Mouse (Mus musculus): Measurements from ENCODE around the gene Zwilch. TPM values are rescaled to one million over a fixed set of nuclear protein-coding genes. Genes with fewer than 3 reads are reported as not detected.
"Not testable (repeated sequence)": the region's sequence is repeated elsewhere in the genome, so short reads cannot be mapped to it uniquely, and the experiment has no call there.

Gene Zwilch
- total and polyA plus RNA-seq, 3 experiments: 49.3 to 74.1 (median 72.8) TPM

DNA sequence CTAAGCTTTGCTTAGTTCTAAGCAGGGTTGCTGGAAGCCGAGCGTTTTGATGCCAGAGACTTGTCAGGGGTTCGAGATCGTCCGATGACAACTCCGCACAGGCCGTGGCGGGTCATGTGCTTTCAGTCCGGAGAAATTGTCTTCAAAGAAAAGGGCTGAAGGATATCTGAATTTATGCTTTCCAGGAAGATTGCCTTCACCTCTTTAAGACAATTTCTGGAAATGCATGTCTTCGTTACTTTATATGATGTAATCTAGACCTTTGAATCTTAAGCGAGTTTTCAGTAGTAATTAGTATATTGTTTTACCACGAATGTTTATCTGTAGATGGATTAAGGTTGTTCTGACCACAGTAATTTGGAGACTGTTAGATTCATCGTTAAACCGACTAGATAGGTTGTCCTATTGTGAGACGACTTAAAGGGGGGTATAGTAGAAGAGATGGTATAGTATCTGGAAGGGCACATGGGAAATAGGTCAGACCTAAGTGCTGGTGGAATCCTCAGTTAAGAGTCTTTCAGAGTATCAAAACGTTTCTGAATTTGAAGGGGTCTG is 839 bp upstream of the Zwilch start:
- H3K36me3 ChIP-seq (replicated peaks in 1 of 2; ENCODE audit: control insufficient read depth in 1 of 2, insufficient read depth in 1 of 2, low read length in 1 of 2): peaks cover 36 to 51% of the 10 kb centered on the region in 2 experiments
- peak overlapping the region; percentile 55 for H3K4me2 ChIP-seq (ENCODE audit: insufficient read depth, low read depth, poor library complexity, severe bottlenecking)

DNA sequence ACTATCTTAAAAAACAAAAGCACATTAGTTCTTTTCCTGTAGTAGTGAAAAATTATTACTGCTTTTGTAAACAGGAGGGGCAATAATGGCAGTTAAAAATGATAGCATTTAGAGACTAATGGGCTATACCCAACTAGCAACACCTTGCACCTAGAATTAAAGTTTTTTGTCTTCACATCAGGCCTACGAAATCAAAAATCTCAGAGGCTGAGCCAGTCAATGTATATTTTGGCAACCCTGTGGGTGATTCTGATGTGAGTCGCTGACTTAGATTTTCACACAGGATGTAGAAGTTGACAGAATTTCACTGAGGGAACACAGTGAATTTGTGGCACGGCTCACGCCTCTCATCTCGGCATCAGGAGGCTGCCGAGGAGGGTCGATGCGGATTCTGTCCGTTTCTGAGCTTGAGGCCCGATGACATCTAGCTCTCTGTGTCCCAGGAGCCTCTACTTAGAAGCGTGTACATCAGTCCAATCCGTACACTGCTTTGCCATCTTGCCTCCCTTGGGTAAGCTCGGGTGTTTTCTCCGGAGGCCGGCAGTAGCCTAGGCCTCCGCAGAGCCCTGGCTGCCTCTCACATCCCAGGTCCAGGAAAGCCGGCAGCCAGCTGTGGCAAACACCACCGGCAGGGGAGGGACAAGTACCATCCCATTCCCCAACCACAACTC is 624 bp downstream of the Zwilch start:
- Histone ChIP-seq H3K36me3 (replicated peaks in 1 of 2; ENCODE audit: control insufficient read depth in 1 of 2, insufficient read depth in 1 of 2, low read length in 1 of 2) (peaks cover 26 to 53% of the 10 kb centered on the region in 2 experiments), H3K9ac (ENCODE audit: insufficient read depth, low read depth) (peak overlapping the region; percentile 78), H3K4me2 (ENCODE audit: insufficient read depth, low read depth, poor library complexity, severe bottlenecking) (peak overlapping the region; percentile 98; the same call in 1 of the 2 replicates), H3K9me3 (replicated peaks; ENCODE audit: low read length) (no peaks in the 10 kb centered on the region), H3K4me3 (replicated peaks in 1 of 3; ENCODE audit: low read depth in 2 of 3, low read length in 2 of 3, poor library complexity in 1 of 3) (peak overlapping the region; percentile 91 to 96 (median 92)), H3K27ac (ENCODE audit: insufficient read depth, low read depth) (peak overlapping the region; percentile 76), H3K4me1 (ENCODE audit: control insufficient read depth in 1 of 2, insufficient read depth in 2 of 2) (peaks cover 0 to 35% of the 10 kb centered on the region in 2 experiments; a peak in 2 of 4 replicates), H3K79me2 (replicated peaks; ENCODE audit: control insufficient read depth, extremely low read depth, insufficient read depth, poor library complexity, severe bottlenecking) (peaks cover 71% of the 10 kb centered on the region), H3K27me3 (replicated peaks) (no peaks in the 10 kb centered on the region)
- no peak for DNase-seq (ENCODE audit: extremely low read depth)
- TF ChIP-seq SIN3A (IDR thresholded peaks at IDR 0.05; ENCODE audit: low read length) (no peak), EP300 (IDR thresholded peaks at IDR 0.05; ENCODE audit: low read length) (no peak), CHD1 (IDR thresholded peaks at IDR 0.05; ENCODE audit: low read depth, low read length) (peak; percentile 71; the same call in 1 of the 2 replicates)
- dilution Hi-C loops (cut with MboI; ENCODE audit: extremely low pct_ligation_motif_present, extremely low pct_unique_long_range_greater_than_20kb, low sequenced_read_pairs) (no loop called here), in situ Hi-C loops (cut with MboI; ENCODE audit: low pct_ligation_motif_present, low pct_unique_long_range_greater_than_20kb, low sequenced_read_pairs) (no loop called here)

More for the DNA sequence above, 839 bp upstream of the Zwilch start:
- Histone ChIP-seq H3K4me3 (replicated peaks in 1 of 3; ENCODE audit: low read depth in 2 of 3, low read length in 2 of 3, poor library complexity in 1 of 3) (peak overlapping the region; percentile 84 to 96 (median 91)), H3K27me3 (replicated peaks) (no peaks in the 10 kb centered on the region), H3K4me1 (ENCODE audit: control insufficient read depth in 1 of 2, insufficient read depth in 2 of 2) (peaks cover 0 to 38% of the 10 kb centered on the region in 2 experiments; a peak in 2 of 4 replicates), H3K79me2 (replicated peaks; ENCODE audit: control insufficient read depth, extremely low read depth, insufficient read depth, poor library complexity, severe bottlenecking) (peaks cover 75% of the 10 kb centered on the region), H3K9me3 (replicated peaks; ENCODE audit: low read length) (no peaks in the 10 kb centered on the region), H3K9ac (ENCODE audit: insufficient read depth, low read depth) (peak overlapping the region; percentile 93), H3K27ac (ENCODE audit: insufficient read depth, low read depth) (no peak overlapping the region; the same call in 1 of the 2 replicates)
- DNase-seq (ENCODE audit: extremely low read depth): no peak
- dilution Hi-C loops (cut with MboI; ENCODE audit: extremely low pct_ligation_motif_present, extremely low pct_unique_long_range_greater_than_20kb, low sequenced_read_pairs) (no loop called here), in situ Hi-C loops (cut with MboI; ENCODE audit: low pct_ligation_motif_present, low pct_unique_long_range_greater_than_20kb, low sequenced_read_pairs) (no loop called here)
- TF ChIP-seq NRF1 (IDR thresholded peaks at IDR 0.05; ENCODE audit: low read depth, low read length) (no peak), MXI1 (IDR thresholded peaks at IDR 0.05; ENCODE audit: low read depth, low read length) (peak; percentile 2; the same call in 1 of the 2 replicates)

GRCm38 (mm10) chr9:64169967-64170366 is 2.9 kb downstream of the Zwilch start:
- Histone ChIP-seq H3K4me1 (ENCODE audit: control insufficient read depth in 1 of 2, insufficient read depth in 2 of 2) (peaks cover 0 to 17% of the 10 kb centered on the region in 2 experiments; a peak in 2 of 4 replicates), H3K79me2 (replicated peaks; ENCODE audit: control insufficient read depth, extremely low read depth, insufficient read depth, poor library complexity, severe bottlenecking) (peaks cover 51% of the 10 kb centered on the region), H3K36me3 (replicated peaks in 1 of 2; ENCODE audit: control insufficient read depth in 1 of 2, insufficient read depth in 1 of 2, low read length in 1 of 2) (peaks cover 7 to 52% of the 10 kb centered on the region in 2 experiments)
- H3K27me3 ChIP-seq (replicated peaks); H3K9me3 ChIP-seq (replicated peaks; ENCODE audit: low read length); H3K9ac ChIP-seq (ENCODE audit: insufficient read depth, low read depth); DNase-seq (ENCODE audit: extremely low read depth); H3K4me3 ChIP-seq (replicated peaks in 1 of 3; ENCODE audit: low read depth in 2 of 3, low read length in 2 of 3, poor library complexity in 1 of 3); dilution Hi-C loops (cut with MboI; ENCODE audit: extremely low pct_ligation_motif_present, extremely low pct_unique_long_range_greater_than_20kb, low sequenced_read_pairs); H3K4me2 ChIP-seq (ENCODE audit: insufficient read depth, low read depth, poor library complexity, severe bottlenecking); in situ Hi-C loops (cut with MboI; ENCODE audit: low pct_ligation_motif_present, low pct_unique_long_range_greater_than_20kb, low sequenced_read_pairs); H3K27ac ChIP-seq (ENCODE audit: insufficient read depth, low read depth): not testable (repeated sequence)
- TF ChIP-seq ZNF384 (IDR thresholded peaks at IDR 0.05; ENCODE audit: low read depth, low read length): peak; percentile 59
